Mouse (Mus musculus): ENCODE measurements around the gene Gm20509. TPM values are rescaled to one million over a fixed set of nuclear protein-coding genes. Genes with fewer than 3 reads are reported as not detected.

Gene Gm20509
- total RNA-seq (2023), result not detected

DNA sequence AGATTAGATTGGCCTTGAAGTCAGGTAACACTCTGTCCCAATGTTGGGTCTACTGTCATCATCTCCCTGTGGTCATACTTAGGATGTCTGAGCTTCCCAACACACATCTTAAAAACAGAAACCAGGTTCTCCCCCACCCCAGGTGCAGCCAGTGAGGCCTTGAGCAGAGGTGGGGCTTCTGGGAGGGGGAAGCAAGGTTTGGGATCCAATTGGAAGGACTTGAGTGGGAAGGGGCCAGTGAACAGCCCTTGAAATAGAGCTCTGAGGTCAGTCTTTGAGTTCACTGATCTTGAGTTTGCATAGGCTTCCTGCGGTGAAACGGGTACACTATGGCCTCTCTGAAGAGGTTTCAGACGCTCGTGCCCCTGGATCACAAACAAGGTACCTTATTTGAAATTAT, at the start of gene Gm20509:
Gene Gm20509 (plus strand): TSS at position 290 of the 400 bp plus-strand sequence.

DNA sequence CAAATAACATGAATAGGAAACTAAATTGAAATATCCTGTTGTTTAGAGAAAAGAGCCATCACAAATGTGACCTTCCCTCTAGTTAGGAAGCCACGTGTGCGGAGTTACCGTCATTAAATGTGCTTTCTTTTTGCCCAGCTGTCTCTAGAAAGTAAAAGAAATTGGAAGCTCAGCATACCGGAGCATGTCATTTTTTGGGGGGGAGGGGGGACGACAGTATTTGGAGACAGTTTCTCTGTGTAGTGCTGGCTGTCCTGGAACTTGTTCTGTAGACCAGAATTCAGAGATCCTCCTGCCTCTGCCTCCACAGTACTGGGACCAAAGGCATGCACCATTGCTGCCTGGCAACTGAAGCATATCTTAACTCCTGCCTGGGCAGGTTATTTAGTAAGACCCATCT, 734 bp upstream of the Gm20509 start, which contains the start of gene Khdc3:
Gene Khdc3 (plus strand): TSS at position 301 of the 400 bp plus-strand sequence.

DNA sequence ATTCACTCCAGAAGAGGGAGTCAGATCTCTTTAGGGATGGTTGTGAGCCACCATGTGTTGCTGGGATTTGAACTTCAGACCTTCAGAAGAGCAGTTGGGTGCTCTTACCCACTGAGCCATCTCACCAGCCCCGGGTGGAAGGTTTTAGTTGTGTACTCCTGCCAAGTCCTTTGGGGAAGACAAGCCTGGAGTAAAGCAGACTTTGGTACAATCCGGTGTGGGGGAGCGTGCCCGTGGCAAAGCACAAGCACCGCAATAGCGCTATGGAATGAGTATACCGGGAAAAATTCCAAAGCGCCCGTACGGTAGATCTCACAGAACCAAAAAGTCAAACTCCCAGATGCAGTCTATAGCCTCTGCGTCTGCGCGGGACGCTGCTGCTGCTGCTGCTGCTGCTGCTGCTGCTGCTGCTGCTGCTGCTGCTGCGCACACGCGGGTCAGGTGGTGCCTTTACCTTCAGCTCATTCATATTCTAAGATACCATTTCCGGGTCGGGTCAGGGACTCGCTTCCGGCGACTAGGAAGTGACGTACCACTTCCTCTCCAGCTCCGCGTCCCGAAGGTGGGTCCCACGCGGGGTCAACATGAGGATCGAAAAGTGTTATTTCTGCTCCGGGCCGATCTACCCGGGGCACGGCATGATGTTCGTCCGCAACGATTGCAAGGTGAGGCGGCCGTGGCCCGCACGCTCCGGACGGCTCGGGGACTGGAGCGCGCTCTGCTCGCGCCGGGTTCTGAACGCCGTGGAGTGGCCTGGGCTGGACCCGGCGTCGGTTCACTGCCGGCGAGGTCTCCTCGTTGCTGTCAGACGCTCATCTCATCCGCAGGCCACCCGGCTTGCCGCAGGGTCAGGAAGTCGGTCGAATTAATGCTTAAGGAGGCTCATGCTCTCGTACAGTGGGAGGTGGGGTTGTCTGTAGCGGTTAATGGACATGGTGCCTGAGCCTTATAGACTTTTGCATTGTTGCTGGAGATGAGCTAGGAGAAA, 10.9 kb downstream of the Gm20509 start, which contains the start of gene Rsl24d1:
Gene Rsl24d1 (plus strand): TSS at position 508 of the 988 bp plus-strand sequence.

Other genes starting within 250 kb of the Gm20509 start
- not detected for gene Pygo1, start 176.8 kb upstream of the Gm20509 start, total RNA-seq (2023)
- under 1 TPM in 1 of 2 experiments, not detected in 1; 0.44 TPM for gene Dyx1c1, start 143.7 kb upstream of the Gm20509 start, total RNA-seq (2023)
- gene Gm44503, start 143.6 kb upstream of the Gm20509 start, total RNA-seq (2023), result not detected
- gene Ccpg1os, start 117.1 kb upstream of the Gm20509 start, total RNA-seq (2023), result 1 to 10 TPM; 3.9 to 4.3 TPM
- 10 to 100 TPM; 44.8 to 50.0 TPM for gene Ccpg1, start 117.0 kb upstream of the Gm20509 start, total RNA-seq (2023)
- 10 to 100 TPM; 12.7 to 21.8 TPM for gene Pigb, start 62.1 kb upstream of the Gm20509 start, total RNA-seq (2023)
- 10 to 100 TPM; 14.1 to 15.2 TPM for gene Rab27a, start 57.6 kb upstream of the Gm20509 start, total RNA-seq (2023)
- gene Khdc3, start 634 bp upstream of the Gm20509 start, total RNA-seq (2023), result 1 to 10 TPM; 1.6 to 1.7 TPM
- 10 to 100 TPM; 67.1 to 67.8 TPM for gene Rsl24d1, start 11.0 kb downstream of the Gm20509 start, total RNA-seq (2023)